Mouse (Mus musculus): ENCODE measurements around the gene Zbtb17. TPM values are rescaled to one million over a fixed set of nuclear protein-coding genes. Genes with fewer than 3 reads are reported as not detected.

The Zbtb17 gene
- polyA plus RNA-seq (2012; rRNA removed; ENCODE audit: low replicate concordance) = 31.6 and 41.9 TPM in 2 replicates

GRCm38 (mm10) chr4:141444451-141445327 is at the start of gene Zbtb17:
Zbtb17 (plus strand) TSS chr4:141444654.

GRCm38 (mm10) chr4:141398545-141398944 is 45.9 kb upstream of the Zbtb17 start, which contains the start of gene Clcnka:
Clcnka (minus strand) TSS chr4:141398724.

GRCm38 (mm10) chr4:141415924-141416323 is 28.5 kb upstream of the Zbtb17 start, which contains the start of gene Clcnkb:
Clcnkb (minus strand) TSS chr4:141416014.

GRCm38 (mm10) chr4:141420192-141420829 is 24.1 kb upstream of the Zbtb17 start, which contains the start of gene Hspb7:
Hspb7 (plus strand) TSS chr4:141420779.

GRCm38 (mm10) chr4:141435974-141436373 is 8.5 kb upstream of the Zbtb17 start, which contains the start of gene Srarp:
Srarp (minus strand) TSS chr4:141436105.

Other genes with a start within 250 kb of the Zbtb17 start
- 0.85 and 0.94 TPM in 2 replicates for gene Rsg1, start 230.7 kb upstream of the Zbtb17 start, polyA plus RNA-seq (2012; rRNA removed; ENCODE audit: low replicate concordance)
- gene Arhgef19, start 205.2 kb upstream of the Zbtb17 start, polyA plus RNA-seq (2012; rRNA removed; ENCODE audit: low replicate concordance) = 3.1 and 8.9 TPM in 2 replicates
- 9.6 and 9.7 TPM in 2 replicates for gene Epha2, start 143.4 kb upstream of the Zbtb17 start, polyA plus RNA-seq (2012; rRNA removed; ENCODE audit: low replicate concordance)
- 0.59 and 1.3 TPM in 2 replicates for gene Fam131c, start 76.4 kb upstream of the Zbtb17 start, polyA plus RNA-seq (2012; rRNA removed; ENCODE audit: low replicate concordance)
- 0.24 and 0.32 TPM in 2 replicates for gene Clcnka, start 45.9 kb upstream of the Zbtb17 start, polyA plus RNA-seq (2012; rRNA removed; ENCODE audit: low replicate concordance)
- 0.04 and 0.06 TPM in 2 replicates for gene Clcnkb, start 28.6 kb upstream of the Zbtb17 start, polyA plus RNA-seq (2012; rRNA removed; ENCODE audit: low replicate concordance)
- gene Hspb7, start 23.9 kb upstream of the Zbtb17 start, polyA plus RNA-seq (2012; rRNA removed; ENCODE audit: low replicate concordance) = 0.33 and 26.9 TPM in 2 replicates
- gene Srarp, start 8.5 kb upstream of the Zbtb17 start, polyA plus RNA-seq (2012; rRNA removed; ENCODE audit: low replicate concordance) = 0.27 and 0.92 TPM in 2 replicates
- gene Spen, start 93.9 kb downstream of the Zbtb17 start, polyA plus RNA-seq (2012; rRNA removed; ENCODE audit: low replicate concordance) = 9.3 and 46.9 TPM in 2 replicates
- gene Fblim1, start 161.4 kb downstream of the Zbtb17 start, polyA plus RNA-seq (2012; rRNA removed; ENCODE audit: low replicate concordance) = 13.5 and 16.6 TPM in 2 replicates
- gene Tmem82, start 174.0 kb downstream of the Zbtb17 start, polyA plus RNA-seq (2012; rRNA removed; ENCODE audit: low replicate concordance) = 1.2 TPM in 2 replicates
- gene Slc25a34, start 179.2 kb downstream of the Zbtb17 start, polyA plus RNA-seq (2012; rRNA removed; ENCODE audit: low replicate concordance) = 2.3 and 8.3 TPM in 2 replicates
- 46.2 and 48.6 TPM in 2 replicates for gene Plekhm2, start 220.2 kb downstream of the Zbtb17 start, polyA plus RNA-seq (2012; rRNA removed; ENCODE audit: low replicate concordance)
- 3.5 and 23.2 TPM in 2 replicates for gene Rsc1a1, start 240.9 kb downstream of the Zbtb17 start, polyA plus RNA-seq (2012; rRNA removed; ENCODE audit: low replicate concordance)

Measured in mammary gland, adult 2 months (tissue).